Mouse (Mus musculus) midbrain, embryonic 15.5 days (tissue): Measurements from ENCODE around the gene Erbb4. TPM values are rescaled to one million over a fixed set of nuclear protein-coding genes. Genes with fewer than 3 reads are reported as not detected.

Experiments used
- ATAC-seq: fragments of 200-750 bp; cut with Nextera tagmentation; replicated peaks from 2 replicates; pipeline ENCODE4 v1.8.0; 2017; ENCODE audit warnings: moderate TSS enrichment
- H3K27ac ChIP-seq: fragments of 300-500 bp; sonication (generic); 2 replicates; pipeline ENCODE4 v1.5.1; 2015; ENCODE audit warnings: mild to moderate bottlenecking, inconsistent platforms
- H3K27me3 ChIP-seq: fragments of 300-500 bp; sonication (generic); replicated peaks from 2 replicates; pipeline ENCODE4 v1.6.1; 2015; ENCODE audit warnings: inconsistent platforms
- H3K36me3 ChIP-seq: fragments of 300-500 bp; sonication (generic); replicated peaks from 2 replicates; pipeline ENCODE4 v1.6.1; 2015; ENCODE audit warnings: inconsistent platforms
- H3K4me1 ChIP-seq: fragments of 300-500 bp; sonication (generic); 2 replicates; pipeline ENCODE4 v1.6.1; 2015; ENCODE audit warnings: inconsistent platforms
- H3K4me2 ChIP-seq: fragments of 300-500 bp; sonication (generic); 2 replicates; pipeline ENCODE4 v1.6.1; 2015; ENCODE audit warnings: inconsistent platforms, mild to moderate bottlenecking, moderate library complexity
- H3K4me3 ChIP-seq: fragments of 300-500 bp; sonication (generic); 2 replicates; pipeline ENCODE4 v1.5.1; 2015; ENCODE audit warnings: mild to moderate bottlenecking, inconsistent platforms
- H3K9ac ChIP-seq: fragments of 300-500 bp; sonication (generic); 2 replicates; pipeline ENCODE4 v1.6.1; 2015; ENCODE audit warnings: mild to moderate bottlenecking, inconsistent platforms
- H3K9me3 ChIP-seq: fragments of 300-500 bp; sonication (generic); 2 replicates; pipeline ENCODE4 v1.6.1; 2016; ENCODE audit warnings: inconsistent platforms
- WGBS: fragments of 180-500 bp; shearing (Covaris S2); methylation state at CpG from one replicate; pipeline ENCODE4 v1.1.7; 2015; ENCODE audit warnings: mixed read lengths; 5-methylcytosine and 5-hydroxymethylcytosine counted together
- polyA plus RNA-seq: library from polyadenylated mRNA; unstranded; fragments of >200 nt; fragmentation: Nextera tagmentation; extraction: Ambion mirVana; gene quantifications from 2 replicates; pipeline ENCODE4 v1.2.1, GENCODE M21; 2015

Erbb4 gene
- polyA plus RNA-seq, 1 experiment from 2014 or later, result 15.9 TPM

DNA sequence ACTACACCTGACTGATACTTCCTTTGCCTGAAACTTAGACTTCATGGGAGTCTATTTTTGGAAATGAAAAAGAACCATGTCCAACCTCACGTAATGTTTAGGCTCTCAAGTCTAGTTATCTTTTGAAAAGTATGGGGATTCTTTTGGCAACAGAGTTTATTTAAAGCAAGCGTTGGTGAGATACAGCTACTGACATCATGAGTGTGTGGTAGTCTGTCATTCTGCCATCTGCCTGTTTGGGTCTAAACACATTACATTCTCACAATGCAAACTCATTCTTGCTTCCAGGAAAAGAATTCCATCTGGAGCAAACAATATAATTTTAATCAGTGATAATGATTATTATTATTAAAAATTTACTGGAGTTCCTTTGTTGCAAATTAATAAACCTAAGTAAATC is 736.3 kb downstream of the Erbb4 start:
- H3K27ac ChIP-seq, result no peak overlapping the region
- H3K4me3 ChIP-seq, result no peak overlapping the region
- no peaks in the 10 kb centered on the region for H3K4me1 ChIP-seq
- no peak for ATAC-seq
- H3K27me3 ChIP-seq, result no peaks in the 10 kb centered on the region
- H3K4me2 ChIP-seq, result no peak overlapping the region
- H3K9me3 ChIP-seq, result no peaks in the 10 kb centered on the region
- no peaks in the 10 kb centered on the region for H3K36me3 ChIP-seq
- no peak overlapping the region for H3K9ac ChIP-seq
- WGBS, result 83% methylated on average over 2 of the region's 2 CpGs

DNA sequence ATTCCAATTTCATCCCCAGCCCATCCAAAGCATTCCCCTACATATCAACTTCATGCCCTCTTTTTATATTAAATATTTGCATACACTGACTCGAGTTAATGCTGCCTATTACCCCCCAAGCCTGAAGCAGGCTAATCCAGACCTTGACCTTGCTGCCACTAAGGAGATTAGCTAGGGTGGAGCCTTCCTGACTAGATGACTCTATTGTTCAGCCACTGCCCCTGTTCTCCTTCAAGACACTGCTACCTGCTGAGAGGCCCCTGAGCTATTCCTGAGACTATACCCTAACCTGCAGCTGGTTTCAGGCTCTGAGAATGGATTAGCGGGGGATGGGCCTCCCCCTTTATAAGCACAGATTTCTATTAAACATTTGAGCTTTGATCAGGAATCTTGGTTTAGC is 774.1 kb downstream of the Erbb4 start:
- Histone ChIP-seq H3K9me3 (no peaks in the 10 kb centered on the region), H3K36me3 (no peaks in the 10 kb centered on the region), H3K27ac (no peak overlapping the region), H3K4me2 (no peak overlapping the region), H3K4me3 (no peak overlapping the region), H3K27me3 (no peaks in the 10 kb centered on the region), H3K4me1 (no peaks in the 10 kb centered on the region), H3K9ac (no peak overlapping the region)
- WGBS, result 26% methylated on average over 2 of the region's 2 CpGs
- ATAC-seq, result no peak

DNA sequence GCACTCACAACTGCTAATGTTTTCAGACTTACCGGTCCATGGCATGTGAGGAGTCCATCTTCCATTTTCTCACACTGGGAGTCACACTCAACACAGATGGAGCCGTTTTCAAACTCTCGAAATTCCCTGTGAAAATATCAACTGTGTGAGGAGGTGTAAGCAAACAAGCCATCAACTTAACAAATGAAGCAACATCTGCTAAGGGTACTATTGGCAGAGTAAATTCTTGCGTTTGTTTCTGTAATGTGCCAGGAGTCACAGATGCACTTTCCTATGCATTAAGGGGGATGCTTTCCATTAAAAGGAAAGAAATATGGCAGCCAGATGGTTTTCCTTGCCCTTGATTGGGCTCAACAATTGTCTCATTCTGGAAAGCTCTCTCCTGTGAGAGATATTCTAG is 802.0 kb downstream of the Erbb4 start:
- WGBS, result 87% methylated on average over 4 of the region's 4 CpGs
- ATAC-seq, result no peak
- H3K27me3 ChIP-seq, result no peaks in the 10 kb centered on the region
- no peak overlapping the region for H3K27ac ChIP-seq
- no peaks in the 10 kb centered on the region for H3K9me3 ChIP-seq
- H3K4me1 ChIP-seq, result no peaks in the 10 kb centered on the region
- H3K36me3 ChIP-seq, result no peaks in the 10 kb centered on the region
- H3K4me2 ChIP-seq, result no peak overlapping the region
- no peak overlapping the region for H3K9ac ChIP-seq
- no peak overlapping the region for H3K4me3 ChIP-seq

DNA sequence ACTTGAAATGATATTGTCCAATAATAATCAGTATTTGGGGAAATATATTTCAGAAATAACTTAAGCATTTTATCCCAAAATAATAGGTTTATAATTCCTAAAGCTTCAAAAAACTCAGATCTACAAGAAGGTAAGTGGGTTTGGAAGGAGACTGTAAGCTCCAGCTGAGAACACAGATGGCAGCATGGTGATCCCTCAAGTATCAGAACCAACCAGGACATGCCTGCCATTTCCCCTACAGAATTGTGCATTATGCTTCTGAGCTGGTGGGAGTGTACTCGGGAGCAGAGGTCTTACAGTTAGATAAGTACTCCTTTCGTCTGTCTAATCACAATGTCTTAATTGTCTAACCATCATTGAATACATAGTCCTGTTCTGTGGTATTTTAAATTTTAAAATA is 823.4 kb downstream of the Erbb4 start:
- H3K9ac ChIP-seq, result no peak overlapping the region
- no peaks in the 10 kb centered on the region for H3K4me1 ChIP-seq
- no peak for ATAC-seq
- no peaks in the 10 kb centered on the region for H3K27me3 ChIP-seq
- H3K9me3 ChIP-seq, result no peaks in the 10 kb centered on the region
- H3K27ac ChIP-seq, result no peak overlapping the region
- WGBS, result 67% methylated on average over 2 of the region's 2 CpGs
- no peak overlapping the region for H3K4me2 ChIP-seq
- H3K36me3 ChIP-seq, result no peaks in the 10 kb centered on the region
- H3K4me3 ChIP-seq, result no peak overlapping the region

DNA sequence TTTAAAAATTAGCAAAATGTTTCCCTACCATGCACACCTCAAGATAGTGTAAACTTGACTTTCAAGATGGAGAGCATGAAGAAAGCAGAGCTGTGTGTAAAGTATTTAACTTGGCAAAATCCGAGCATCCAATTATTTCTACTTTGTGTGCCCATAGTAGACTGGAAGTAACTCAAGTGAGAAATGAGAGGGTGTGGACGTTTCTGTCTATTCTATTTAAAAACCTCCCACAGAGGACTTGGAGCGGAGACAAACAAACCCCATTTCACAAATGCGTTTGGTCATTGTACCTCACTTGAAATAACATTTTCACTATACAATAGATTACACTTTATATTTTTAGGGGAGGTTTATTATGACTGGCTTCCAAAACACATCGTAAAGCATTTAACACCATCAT is 832.0 kb downstream of the Erbb4 start:
- Histone ChIP-seq H3K4me3 (no peak overlapping the region), H3K27ac (no peak overlapping the region), H3K9me3 (no peaks in the 10 kb centered on the region), H3K4me1 (no peaks in the 10 kb centered on the region), H3K4me2 (no peak overlapping the region), H3K9ac (no peak overlapping the region), H3K27me3 (no peaks in the 10 kb centered on the region), H3K36me3 (no peaks in the 10 kb centered on the region)
- ATAC-seq, result no peak
- 56% methylated on average over 5 of the region's 5 CpGs for WGBS

DNA sequence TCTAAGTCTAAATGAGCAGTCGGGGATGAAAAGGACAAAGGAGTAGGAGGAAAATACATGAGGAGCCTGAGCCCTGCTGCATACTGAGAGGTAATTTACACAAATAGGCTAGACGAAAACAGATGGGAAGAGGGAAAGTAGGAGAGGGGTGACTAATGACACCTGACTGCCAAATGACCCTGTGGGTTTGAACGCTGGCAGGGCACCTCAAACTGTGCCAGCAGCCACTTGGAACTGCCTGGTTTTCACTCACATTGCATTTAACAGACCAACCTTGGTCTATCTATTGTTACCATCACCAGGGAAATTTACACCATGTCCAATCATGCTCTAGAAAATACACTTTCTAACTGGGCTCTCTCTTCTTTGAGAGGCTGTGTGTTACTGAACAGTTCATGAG is 929.3 kb downstream of the Erbb4 start:
- H3K9me3 ChIP-seq, result no peaks in the 10 kb centered on the region
- no peak overlapping the region for H3K9ac ChIP-seq
- H3K27me3 ChIP-seq, result no peaks in the 10 kb centered on the region
- 13% methylated on average over 3 of the region's 3 CpGs for WGBS
- peaks cover 5% of the 10 kb centered on the region; the same call in 1 of the 2 replicates for H3K4me1 ChIP-seq
- H3K27ac ChIP-seq, result no peak overlapping the region
- peak; percentile 80 for ATAC-seq
- no peak overlapping the region for H3K4me2 ChIP-seq
- no peak overlapping the region for H3K4me3 ChIP-seq
- no peaks in the 10 kb centered on the region for H3K36me3 ChIP-seq

DNA sequence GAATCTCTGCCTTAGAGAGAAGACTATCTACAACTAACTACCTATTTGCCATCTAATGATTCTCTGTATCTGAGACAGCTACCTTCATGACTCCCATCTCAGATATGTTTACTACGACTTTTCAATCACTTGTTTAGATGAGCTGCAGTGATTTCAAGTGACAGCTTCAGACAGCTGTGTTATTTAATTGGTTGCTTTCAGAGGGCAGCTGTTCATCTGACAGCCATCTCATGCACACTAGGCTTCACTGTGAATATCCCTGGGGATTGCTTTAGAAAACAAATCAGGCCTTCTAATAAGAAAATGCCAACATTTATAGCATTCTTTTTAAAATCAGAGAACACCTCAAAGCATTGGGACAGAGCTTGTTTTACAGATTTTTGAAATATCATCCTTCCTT is 952.6 kb downstream of the Erbb4 start:
- ATAC-seq, result no peak
- Histone ChIP-seq H3K4me2 (no peak overlapping the region), H3K27ac (no peak overlapping the region), H3K36me3 (no peaks in the 10 kb centered on the region), H3K9me3 (no peaks in the 10 kb centered on the region), H3K4me1 (no peaks in the 10 kb centered on the region), H3K27me3 (no peaks in the 10 kb centered on the region), H3K9ac (no peak overlapping the region), H3K4me3 (no peak overlapping the region)
- WGBS, result 38% methylated on average over 1 of the region's 1 CpGs

DNA sequence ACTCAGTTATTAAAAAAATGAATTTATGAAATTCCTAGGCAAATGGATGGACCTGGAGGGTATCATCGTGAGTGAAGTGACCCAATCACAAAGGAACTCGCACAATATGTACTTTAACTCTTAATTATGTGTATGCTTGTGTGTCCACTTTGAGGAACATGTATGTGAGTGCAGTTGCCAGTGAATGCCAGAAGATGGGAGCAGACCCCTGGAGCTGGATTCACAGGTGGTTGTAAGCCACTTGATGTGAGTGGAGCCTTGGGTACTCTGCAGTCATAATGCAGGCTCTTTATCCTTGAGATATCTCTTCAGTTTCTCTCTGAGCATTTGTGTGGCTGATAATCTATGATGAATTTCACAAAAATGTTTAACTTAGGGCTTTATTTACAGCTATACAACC is 957.3 kb downstream of the Erbb4 start:
- no peak overlapping the region for H3K9ac ChIP-seq
- WGBS, result 90% methylated on average over 2 of the region's 2 CpGs
- H3K4me1 ChIP-seq, result no peaks in the 10 kb centered on the region
- no peaks in the 10 kb centered on the region for H3K36me3 ChIP-seq
- ATAC-seq, result no peak
- no peaks in the 10 kb centered on the region for H3K27me3 ChIP-seq
- no peak overlapping the region for H3K4me2 ChIP-seq
- H3K27ac ChIP-seq, result no peak overlapping the region
- H3K9me3 ChIP-seq, result no peaks in the 10 kb centered on the region
- no peak overlapping the region for H3K4me3 ChIP-seq

DNA sequence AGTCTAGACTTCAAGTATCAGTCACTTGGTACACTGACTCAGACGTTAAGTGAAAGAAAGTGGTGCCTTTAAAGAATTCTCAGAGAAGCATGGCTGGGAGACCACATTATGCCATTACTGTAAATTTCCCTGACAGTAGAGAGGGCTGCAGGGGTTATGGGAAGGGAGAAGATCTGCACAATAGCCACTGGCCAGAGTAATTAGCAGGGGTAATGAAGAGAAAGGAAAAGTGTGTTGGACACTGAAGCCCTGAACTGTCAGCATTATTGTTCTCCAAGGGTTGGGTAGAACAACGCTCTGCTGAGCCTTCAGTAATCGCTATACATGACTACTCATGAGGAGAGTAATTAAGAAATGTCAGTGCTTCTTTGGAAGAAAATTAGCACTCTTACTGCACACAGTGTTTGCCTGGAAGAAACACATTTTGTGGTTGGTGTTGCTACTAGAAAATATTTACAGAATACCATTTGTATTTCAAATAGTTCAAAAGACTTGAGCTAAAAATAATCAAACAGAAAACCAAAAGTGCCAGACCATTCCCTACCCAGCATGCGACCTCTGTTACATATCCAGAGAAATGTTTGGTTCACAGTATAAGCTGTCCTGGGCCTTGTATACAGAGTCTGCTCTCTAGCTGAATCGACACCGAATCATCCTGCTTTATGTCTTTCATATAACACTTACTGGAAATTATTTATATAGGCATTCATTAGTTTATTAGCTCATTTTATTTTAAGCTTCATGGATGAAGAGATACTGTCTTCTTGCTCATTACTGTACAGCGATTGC is 965.1 kb downstream of the Erbb4 start:
- Histone ChIP-seq H3K4me2 (no peak overlapping the region), H3K4me3 (no peak overlapping the region), H3K36me3 (no peaks in the 10 kb centered on the region), H3K4me1 (no peaks in the 10 kb centered on the region), H3K9me3 (no peaks in the 10 kb centered on the region), H3K9ac (no peak overlapping the region), H3K27ac (no peak overlapping the region), H3K27me3 (no peaks in the 10 kb centered on the region)
- ATAC-seq, result no peak
- 56% methylated on average over 7 of the region's 7 CpGs for WGBS

DNA sequence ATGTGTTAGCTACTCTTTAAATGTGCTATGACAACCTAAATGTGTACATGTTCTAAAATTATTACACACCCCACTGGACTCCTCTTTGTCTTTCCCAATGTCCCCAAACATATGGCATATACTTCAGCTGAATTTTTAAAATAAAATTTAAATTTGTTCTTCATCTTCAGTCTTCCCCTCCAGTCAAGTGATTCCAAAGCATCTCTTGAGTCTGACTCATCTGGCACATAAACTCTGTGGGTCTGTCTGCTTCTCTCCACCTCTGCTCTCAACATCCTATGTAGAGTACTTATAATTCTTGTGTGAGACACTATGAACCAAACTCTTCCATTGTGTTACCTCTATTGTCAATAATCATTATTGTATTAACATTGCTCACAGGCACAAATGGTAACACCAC is 972.9 kb downstream of the Erbb4 start:
- Histone ChIP-seq H3K27ac (no peak overlapping the region), H3K27me3 (no peaks in the 10 kb centered on the region), H3K9me3 (no peaks in the 10 kb centered on the region), H3K4me1 (no peaks in the 10 kb centered on the region), H3K4me3 (no peak overlapping the region), H3K36me3 (no peaks in the 10 kb centered on the region), H3K4me2 (no peak overlapping the region), H3K9ac (no peak overlapping the region)
- ATAC-seq, result no peak

DNA sequence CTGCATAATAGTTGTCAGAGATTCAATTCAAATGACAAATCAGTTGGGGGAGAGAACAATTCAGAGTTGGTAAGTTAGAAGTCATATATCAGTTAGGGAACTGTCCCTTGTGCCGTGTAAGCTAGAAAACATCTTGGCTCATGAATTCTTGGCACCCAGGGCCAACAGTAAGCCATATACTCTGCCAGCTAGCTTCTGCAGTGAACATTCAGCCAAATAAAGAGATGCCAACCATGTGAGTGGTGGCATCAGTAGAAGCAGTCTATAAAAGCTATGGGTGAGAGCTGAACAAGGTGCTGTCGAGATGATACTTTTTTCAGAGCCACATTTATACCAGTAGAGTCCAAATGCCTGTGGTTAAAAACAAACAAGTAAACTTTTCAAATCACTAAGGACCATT is 973.4 kb downstream of the Erbb4 start:
- H3K36me3 ChIP-seq, result no peaks in the 10 kb centered on the region
- H3K27me3 ChIP-seq, result no peaks in the 10 kb centered on the region
- H3K4me1 ChIP-seq, result no peaks in the 10 kb centered on the region
- ATAC-seq, result no peak
- WGBS, result 90% methylated on average over 2 of the region's 2 CpGs
- no peak overlapping the region for H3K4me3 ChIP-seq
- no peak overlapping the region for H3K27ac ChIP-seq
- H3K9me3 ChIP-seq, result no peaks in the 10 kb centered on the region
- H3K9ac ChIP-seq, result no peak overlapping the region
- H3K4me2 ChIP-seq, result no peak overlapping the region

DNA sequence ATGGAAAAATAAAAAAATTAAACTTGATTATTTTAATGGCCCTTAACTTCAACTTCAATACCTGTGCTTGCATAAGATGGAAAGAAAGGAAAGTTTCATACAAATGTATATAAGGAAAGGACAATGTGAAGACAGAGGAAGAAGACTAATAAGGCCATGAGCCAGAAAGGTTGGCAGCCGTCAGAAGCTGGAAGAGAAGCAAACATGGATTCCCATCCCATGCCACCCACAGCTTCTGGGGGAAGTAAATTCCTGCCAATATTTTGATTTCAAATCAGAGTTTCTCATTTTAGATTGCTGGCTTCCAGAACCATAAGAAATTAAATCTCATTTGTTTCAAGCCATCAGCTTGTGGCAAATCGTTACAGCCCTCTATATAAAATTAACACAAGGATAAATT is 984.3 kb downstream of the Erbb4 start:
- Histone ChIP-seq H3K9me3 (no peaks in the 10 kb centered on the region), H3K9ac (no peak overlapping the region), H3K36me3 (no peaks in the 10 kb centered on the region), H3K27me3 (no peaks in the 10 kb centered on the region), H3K4me3 (no peak overlapping the region), H3K4me1 (no peaks in the 10 kb centered on the region), H3K27ac (no peak overlapping the region), H3K4me2 (no peak overlapping the region)
- WGBS, result 92% methylated on average over 2 of the region's 2 CpGs
- no peak for ATAC-seq

DNA sequence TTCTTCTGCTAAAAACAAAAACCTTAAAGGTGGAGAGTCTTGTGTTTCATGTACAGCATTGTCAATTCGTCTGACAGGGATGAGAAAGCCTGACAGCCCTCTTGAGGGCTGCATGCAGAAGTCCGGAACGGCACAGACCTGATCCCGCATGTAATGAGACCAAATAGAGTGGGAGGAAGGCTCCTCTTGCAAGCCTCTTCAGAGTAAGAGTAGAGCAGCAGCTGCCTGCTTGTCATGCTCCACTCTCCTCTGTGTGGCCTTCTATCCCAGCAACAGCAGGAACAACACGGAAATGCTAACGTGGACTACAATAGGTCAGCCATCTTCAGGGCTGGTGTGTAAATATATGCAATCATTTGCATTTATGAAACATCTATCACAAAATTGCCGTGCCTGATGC is 987.5 kb downstream of the Erbb4 start:
- H3K9ac ChIP-seq, result no peak overlapping the region

More for the DNA sequence above, 987.5 kb downstream of the Erbb4 start:
- H3K4me1 ChIP-seq, result no peaks in the 10 kb centered on the region
- no peak overlapping the region for H3K4me3 ChIP-seq
- H3K4me2 ChIP-seq, result no peak overlapping the region
- H3K36me3 ChIP-seq, result no peaks in the 10 kb centered on the region
- no peaks in the 10 kb centered on the region for H3K9me3 ChIP-seq
- ATAC-seq, result peak; percentile 50; the same call in 1 of the 2 replicates
- 41% methylated on average over 7 of the region's 7 CpGs for WGBS
- H3K27ac ChIP-seq, result no peak overlapping the region
- no peaks in the 10 kb centered on the region for H3K27me3 ChIP-seq
